Mouse (Mus musculus) embryo, embryonic 9.5 days (tissue): Measurements from ENCODE around the gene Cdh4.

Experiments used
- DNase-seq: peaks from one replicate; pipeline ENCODE4 v3.0.0-alpha.2; 2017; ENCODE audit errors: extremely low spot score

Gene Cdh4

GRCm38 (mm10) chr2:179467839-179468445 is 25.7 kb downstream of the Cdh4 start:
- DNase-seq, result no peak

- DNase-seq, result peak; percentile 23
Observed at GRCm38 (mm10) chr2:179476622-179477021, 34.4 kb downstream of the Cdh4 start.

GRCm38 (mm10) chr2:179480800-179481200 is 38.6 kb downstream of the Cdh4 start:
- DNase-seq, result no peak

- no peak for DNase-seq
Observed at GRCm38 (mm10) chr2:179481363-179481762, 39.1 kb downstream of the Cdh4 start.

- DNase-seq, result no peak
Observed at GRCm38 (mm10) chr2:179488526-179489139, 46.4 kb downstream of the Cdh4 start.

- no peak for DNase-seq
Observed at GRCm38 (mm10) chr2:179491891-179492290, 49.7 kb downstream of the Cdh4 start.

GRCm38 (mm10) chr2:179494276-179494675 is 52.0 kb downstream of the Cdh4 start:
- DNase-seq, result no peak

GRCm38 (mm10) chr2:179510439-179510838 is 68.2 kb downstream of the Cdh4 start:
- no peak for DNase-seq

- no peak for DNase-seq
Observed at GRCm38 (mm10) chr2:179516559-179516958, 74.3 kb downstream of the Cdh4 start.

- DNase-seq, result no peak
Observed at GRCm38 (mm10) chr2:179518456-179519032, 76.3 kb downstream of the Cdh4 start.

GRCm38 (mm10) chr2:179519161-179519560 is 76.9 kb downstream of the Cdh4 start:
- no peak for DNase-seq

GRCm38 (mm10) chr2:179519931-179520330 is 77.7 kb downstream of the Cdh4 start:
- DNase-seq, result no peak

- DNase-seq, result no peak
Observed at GRCm38 (mm10) chr2:179520941-179521340, 78.7 kb downstream of the Cdh4 start.

GRCm38 (mm10) chr2:179521444-179521843 is 79.2 kb downstream of the Cdh4 start:
- no peak for DNase-seq

- no peak for DNase-seq
Observed at GRCm38 (mm10) chr2:179522141-179522540, 79.9 kb downstream of the Cdh4 start.

GRCm38 (mm10) chr2:179526976-179527375 is 84.7 kb downstream of the Cdh4 start:
- no peak for DNase-seq

- no peak for DNase-seq
Observed at GRCm38 (mm10) chr2:179530436-179531040, 88.3 kb downstream of the Cdh4 start.

- DNase-seq, result no peak
Observed at GRCm38 (mm10) chr2:179533196-179533595, 91.0 kb downstream of the Cdh4 start.

- DNase-seq, result no peak
Observed at GRCm38 (mm10) chr2:179533881-179534280, 91.7 kb downstream of the Cdh4 start.

GRCm38 (mm10) chr2:179535204-179535603 is 93.0 kb downstream of the Cdh4 start:
- no peak for DNase-seq

- no peak for DNase-seq
Observed at GRCm38 (mm10) chr2:179536762-179537161, 94.5 kb downstream of the Cdh4 start.

- DNase-seq, result peak; percentile 56
Observed at GRCm38 (mm10) chr2:179537390-179537789, 95.2 kb downstream of the Cdh4 start.
